Mouse (Mus musculus) myocyte (in vitro differentiated cells): Measurements from ENCODE around the gene Rin3. TPM values are rescaled to one million over a fixed set of nuclear protein-coding genes. Genes with fewer than 3 reads are reported as not detected.

Source experiments
- H3K27me3 ChIP-seq: one replicate; pipeline ENCODE4 v1.6.1; 2011; ENCODE audit not compliant: control insufficient read depth, insufficient read depth, insufficient read length
- H3K36me3 ChIP-seq: one replicate; pipeline ENCODE4 v1.6.1; 2011; ENCODE audit not compliant: control insufficient read depth, insufficient read depth
- H3K4me2 ChIP-seq: one replicate; pipeline ENCODE4 v1.6.1; 2011; ENCODE audit warnings: low read depth, control low read depth
- H3K4me3 ChIP-seq: one replicate; pipeline ENCODE4 v1.5.1; 2011; ENCODE audit warnings: mild to moderate bottlenecking, control low read depth, moderate library complexity
- H3K79me2 ChIP-seq: one replicate; pipeline ENCODE4 v1.6.1; 2011; ENCODE audit not compliant: control insufficient read depth, insufficient read depth
- H3ac ChIP-seq: one replicate; pipeline ENCODE4 v1.6.1; 2011; ENCODE audit not compliant: control insufficient read depth, insufficient read length
- CEBPB ChIP-seq: IDR thresholded peaks from 2 replicates; pipeline ENCODE4 v1.6.1; 2011; ENCODE audit warnings: mild to moderate bottlenecking, moderate library complexity; ENCODE audit not compliant: poor library complexity, insufficient read depth, severe bottlenecking
- E2F4 ChIP-seq: IDR thresholded peaks from one replicate; pipeline ENCODE4 v1.6.1; 2011; ENCODE audit warnings: mild to moderate bottlenecking, control low read depth, moderate library complexity; ENCODE audit not compliant: insufficient read depth
- MAX ChIP-seq: IDR thresholded peaks from one replicate; pipeline ENCODE4 v1.6.1; 2011; ENCODE audit warnings: low read depth, mild to moderate bottlenecking, control low read depth
- MYOD1 ChIP-seq, 3 experiments: IDR thresholded peaks; one replicate each; pipeline ENCODE4 v1.6.1; 2011; ENCODE audit warnings: control low read depth in 2 of 3, low read depth in 2 of 3, mild to moderate bottlenecking in 2 of 3, moderate library complexity in 1 of 3; ENCODE audit not compliant: insufficient read length in 2 of 3, control insufficient read depth in 1 of 3
- MYOG ChIP-seq, 3 experiments: IDR thresholded peaks; one replicate each; pipeline ENCODE4 v1.6.1; 2011; ENCODE audit warnings: control low read depth in 2 of 3, low read depth in 2 of 3, mild to moderate bottlenecking in 2 of 3; ENCODE audit not compliant: insufficient read length in 2 of 3, control insufficient read depth in 1 of 3, insufficient read depth in 1 of 3
- POLR2A ChIP-seq: IDR thresholded peaks from one replicate; pipeline ENCODE4 v1.6.1; 2011; ENCODE audit warnings: low read depth, mild to moderate bottlenecking, control low read depth, moderate library complexity; ENCODE audit not compliant: insufficient read length
- POLR2AphosphoS2 ChIP-seq: IDR thresholded peaks from one replicate; pipeline ENCODE4 v1.6.1; 2011; ENCODE audit warnings: low read depth, control low read depth; ENCODE audit not compliant: insufficient read length
- REST ChIP-seq: IDR thresholded peaks from one replicate; pipeline ENCODE4 v1.6.1; 2011; ENCODE audit warnings: mild to moderate bottlenecking, control low read depth, moderate library complexity; ENCODE audit not compliant: insufficient read depth, insufficient read length
- SRF ChIP-seq: IDR thresholded peaks from one replicate; pipeline ENCODE4 v1.6.1; 2011; ENCODE audit warnings: low read depth; ENCODE audit not compliant: control insufficient read depth, insufficient read length
- TCF12 ChIP-seq: IDR thresholded peaks from one replicate; pipeline ENCODE4 v1.6.1; 2011; ENCODE audit warnings: mild to moderate bottlenecking, control low read depth; ENCODE audit not compliant: poor library complexity, insufficient read depth, severe bottlenecking
- TCF3 ChIP-seq: IDR thresholded peaks from one replicate; pipeline ENCODE4 v1.6.1; 2011; ENCODE audit warnings: low read depth, control low read depth; ENCODE audit not compliant: insufficient read length
- USF1 ChIP-seq: IDR thresholded peaks from one replicate; pipeline ENCODE4 v1.6.1; 2011; ENCODE audit warnings: low read depth, mild to moderate bottlenecking, control low read depth, moderate library complexity
- polyA plus RNA-seq: library from polyadenylated mRNA; unstranded; fragments of >200 nt; fragmentation: generic; extraction: Trizol; gene quantifications from one replicate; pipeline ENCODE4 v1.2.1, GENCODE M21; 2012; ENCODE audit warnings: missing spikeins

Rin3 gene
- polyA plus RNA-seq, 1 experiment: 23.4 TPM

DNA sequence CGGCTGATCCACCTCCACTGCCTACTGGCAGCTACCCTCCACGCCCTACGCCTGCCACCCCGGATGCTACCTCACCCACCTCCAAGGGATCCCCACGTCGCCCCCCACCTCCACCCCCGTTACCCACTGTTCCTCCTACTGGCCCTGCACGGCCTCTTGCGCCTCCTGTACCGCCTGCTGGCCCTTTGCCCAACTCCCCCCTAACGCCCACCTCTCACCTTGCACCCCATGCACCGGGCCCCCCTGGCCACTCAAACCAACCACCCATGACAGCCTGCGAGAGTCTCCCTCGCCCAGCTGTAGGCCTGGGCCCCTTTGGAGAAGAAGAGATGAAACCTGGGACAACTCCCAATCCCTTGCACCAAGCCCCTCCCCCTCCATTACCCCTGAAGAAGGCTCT is 85.7 kb downstream of the Rin3 start:
- H3K27me3 ChIP-seq: no peaks in the 10 kb centered on the region
- no peaks in the 10 kb centered on the region for H3K79me2 ChIP-seq
- TF ChIP-seq USF1: no peak
- no peak for TF ChIP-seq MYOD1 (IDR thresholded peaks at IDR 0.05; ENCODE audit: control insufficient read depth in 1 of 3, insufficient read length in 2 of 3, low read depth in 2 of 3)
- no peak for TF ChIP-seq REST
- TF ChIP-seq POLR2A: no peak
- no peak for TF ChIP-seq TCF12
- TF ChIP-seq CEBPB: no peak
- TF ChIP-seq E2F4: no peak
- no peak for TF ChIP-seq TCF3
- TF ChIP-seq SRF: no peak
- no peak for TF ChIP-seq POLR2AphosphoS2
- no peak for TF ChIP-seq MAX
- no peak overlapping the region for H3K4me2 ChIP-seq
- peaks cover 6% of the 10 kb centered on the region for H3K36me3 ChIP-seq
- H3K4me3 ChIP-seq: no peak overlapping the region
- no peak overlapping the region for H3ac ChIP-seq

DNA sequence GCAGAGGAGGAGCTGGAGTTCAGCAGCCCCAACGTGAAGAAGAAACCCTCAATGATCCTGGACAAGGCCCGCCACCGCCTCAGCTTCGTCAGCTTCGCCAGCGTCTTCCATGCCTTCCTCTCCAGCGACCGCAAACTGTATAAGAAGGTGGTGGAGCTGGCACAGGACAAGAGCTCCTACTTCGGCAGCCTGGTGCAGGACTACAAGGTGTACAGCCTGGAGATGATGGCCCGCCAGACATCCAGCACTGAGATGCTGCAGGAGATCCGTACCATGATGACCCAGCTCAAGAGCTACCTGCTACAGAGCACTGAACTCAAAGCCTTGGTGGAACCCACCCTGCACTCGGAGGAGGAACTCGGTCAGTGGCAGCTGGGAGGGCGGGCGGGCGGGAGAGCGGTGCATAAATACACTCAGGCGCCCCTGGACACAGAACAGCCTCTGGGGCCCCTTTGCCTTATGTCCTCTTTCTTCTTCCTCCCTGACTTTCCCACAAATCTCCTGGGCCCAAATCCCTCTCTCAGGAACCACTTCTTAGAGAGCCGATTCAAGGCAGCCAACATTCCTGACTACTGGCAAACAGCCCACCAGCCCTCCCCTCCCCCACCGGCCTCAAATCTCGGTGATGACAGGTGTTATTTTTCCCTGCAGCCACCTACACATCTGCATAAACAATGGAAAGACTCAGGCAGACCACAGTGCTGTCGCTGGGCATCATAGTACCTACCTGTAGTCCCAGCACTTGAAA is 86.8 kb downstream of the Rin3 start:
- TF ChIP-seq POLR2AphosphoS2 (no peak), TCF12 (no peak), SRF (no peak), REST (no peak), POLR2A (no peak), E2F4 (no peak), USF1 (no peak), MYOD1 (IDR thresholded peaks at IDR 0.05; ENCODE audit: control insufficient read depth in 1 of 3, insufficient read length in 2 of 3, low read depth in 2 of 3) (no peak), MYOG (IDR thresholded peaks at IDR 0.05; ENCODE audit: control insufficient read depth in 1 of 3, insufficient read depth in 1 of 3, insufficient read length in 2 of 3, low read depth in 2 of 3) (no peak), TCF3 (no peak), MAX (no peak), CEBPB (no peak)
- Histone ChIP-seq H3K4me2 (no peak overlapping the region), H3K4me3 (no peak overlapping the region), H3K79me2 (no peaks in the 10 kb centered on the region), H3K36me3 (peaks cover 9% of the 10 kb centered on the region), H3ac (no peak overlapping the region), H3K27me3 (no peaks in the 10 kb centered on the region)

DNA sequence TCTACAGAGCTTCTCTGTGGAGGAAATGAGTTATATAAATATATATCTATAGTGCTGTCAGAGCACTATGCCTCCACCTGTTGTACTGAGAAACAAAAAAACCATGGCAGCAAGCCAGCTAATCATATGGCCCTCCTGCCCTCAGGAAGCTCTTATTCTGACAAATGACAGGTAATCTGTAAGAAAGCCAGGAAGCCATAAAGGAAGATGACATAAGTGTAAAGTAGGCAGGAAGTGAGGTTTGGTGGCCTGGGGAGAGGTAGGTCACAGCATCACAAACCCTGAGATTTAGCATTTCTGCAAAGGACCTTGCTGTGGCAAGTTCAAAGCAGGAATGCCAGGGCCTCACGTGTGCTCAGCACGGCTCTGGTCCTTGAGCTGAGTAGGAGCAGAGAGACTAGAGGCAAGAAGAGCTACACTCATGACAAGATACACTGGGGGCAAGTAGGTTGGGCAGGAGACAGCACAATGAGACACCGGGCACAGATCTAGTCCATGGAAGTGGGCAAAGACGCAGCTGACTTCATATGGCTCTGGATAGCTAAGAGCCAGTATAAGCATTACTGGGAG is 88.2 kb downstream of the Rin3 start:
- H3K36me3 ChIP-seq: peaks cover 9% of the 10 kb centered on the region

DNA sequence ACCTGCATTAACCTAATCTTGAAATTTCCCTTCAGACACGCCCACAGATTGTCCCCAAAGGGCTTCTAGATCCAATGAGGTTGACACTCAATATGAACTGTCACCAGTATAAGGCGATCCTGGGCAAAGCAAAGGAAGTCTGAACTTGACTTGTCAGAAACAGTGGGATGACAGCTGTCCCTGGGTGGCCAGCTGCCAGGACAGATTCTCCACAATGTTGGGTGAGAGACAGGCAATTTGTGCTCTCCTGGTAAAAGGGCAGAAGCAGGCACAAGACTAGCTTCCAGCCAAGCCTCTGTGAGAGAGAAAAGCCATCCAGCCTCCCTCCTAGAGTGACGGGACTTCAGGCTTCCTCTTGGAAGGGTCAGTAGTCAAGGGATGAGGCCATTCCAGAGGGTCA is 89.5 kb downstream of the Rin3 start:
- no peaks in the 10 kb centered on the region for H3K27me3 ChIP-seq
- H3K4me2 ChIP-seq: no peak overlapping the region
- H3K36me3 ChIP-seq: peaks cover 9% of the 10 kb centered on the region
- TF ChIP-seq E2F4 (no peak), TCF12 (no peak), MYOG (IDR thresholded peaks at IDR 0.05; ENCODE audit: control insufficient read depth in 1 of 3, insufficient read depth in 1 of 3, insufficient read length in 2 of 3, low read depth in 2 of 3) (peak in 2 of 3 experiments; percentile 16 to 74), USF1 (no peak), POLR2A (no peak), MYOD1 (IDR thresholded peaks at IDR 0.05; ENCODE audit: control insufficient read depth in 1 of 3, insufficient read length in 2 of 3, low read depth in 2 of 3) (peak in 2 of 3 experiments; percentile 48 to 81), REST (no peak)
- no peak overlapping the region for H3K4me3 ChIP-seq
- H3K79me2 ChIP-seq: no peaks in the 10 kb centered on the region
- no peak overlapping the region for H3ac ChIP-seq

More for the DNA sequence above, 88.2 kb downstream of the Rin3 start:
- TF ChIP-seq SRF: no peak
- TF ChIP-seq TCF12: no peak
- no peak for TF ChIP-seq TCF3
- no peak for TF ChIP-seq MYOG (IDR thresholded peaks at IDR 0.05; ENCODE audit: control insufficient read depth in 1 of 3, insufficient read depth in 1 of 3, insufficient read length in 2 of 3, low read depth in 2 of 3)
- TF ChIP-seq POLR2A: no peak
- TF ChIP-seq REST: no peak
- TF ChIP-seq CEBPB: no peak
- TF ChIP-seq MAX: no peak
- no peak for TF ChIP-seq USF1
- TF ChIP-seq POLR2AphosphoS2: no peak
- no peak for TF ChIP-seq E2F4
- no peak for TF ChIP-seq MYOD1 (IDR thresholded peaks at IDR 0.05; ENCODE audit: control insufficient read depth in 1 of 3, insufficient read length in 2 of 3, low read depth in 2 of 3)
- H3K4me2 ChIP-seq: no peak overlapping the region
- no peaks in the 10 kb centered on the region for H3K79me2 ChIP-seq
- H3K4me3 ChIP-seq: no peak overlapping the region
- H3K27me3 ChIP-seq: no peaks in the 10 kb centered on the region
- no peak overlapping the region for H3ac ChIP-seq
